Mouse (Mus musculus): Measurements from ENCODE around the gene Gm42417. TPM values are rescaled to one million over a fixed set of nuclear protein-coding genes. Genes with fewer than 3 reads are reported as not detected.

The Gm42417 gene
- polyA plus RNA-seq, 1 experiment from 2014 or later: 0.33 TPM

DNA sequence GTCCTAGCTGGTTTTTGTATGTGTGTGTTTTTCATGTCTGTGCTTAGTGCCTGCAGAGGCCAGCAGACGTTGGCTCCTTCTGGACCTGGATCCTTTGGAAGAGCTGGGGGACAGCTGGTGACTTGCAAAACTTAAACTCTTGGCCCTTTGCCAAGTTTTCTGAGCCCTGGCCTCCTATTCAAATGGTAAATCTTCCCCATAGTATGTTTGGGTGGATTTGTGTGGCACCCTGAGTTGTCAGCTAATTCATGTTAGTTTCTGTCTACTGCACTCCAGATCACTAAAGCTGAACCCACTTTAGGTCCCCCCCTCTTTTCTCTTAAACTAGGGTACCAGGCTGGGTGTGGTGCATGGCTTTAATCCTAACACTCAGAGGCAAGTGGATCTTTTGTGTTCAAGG lies 10.9 kb downstream of the Gm42417 start:
- no peak for ATAC-seq (ENCODE audit: low FRiP score, low read depth)
- H3K36me3 ChIP-seq: peaks cover 56% of the 10 kb centered on the region
- H3K4me3 ChIP-seq: no peak overlapping the region
- H3K27ac ChIP-seq: no peak overlapping the region
- H3K9me3 ChIP-seq: no peaks in the 10 kb centered on the region
- H3K4me1 ChIP-seq: peaks cover 27% of the 10 kb centered on the region
- no peaks in the 10 kb centered on the region for H3K27me3 ChIP-seq
- no peak overlapping the region for H3K4me2 ChIP-seq (replicated peaks)
- no peak overlapping the region for H3K9ac ChIP-seq
- 6% methylated on average over 1 of the region's 1 CpGs for WGBS

DNA sequence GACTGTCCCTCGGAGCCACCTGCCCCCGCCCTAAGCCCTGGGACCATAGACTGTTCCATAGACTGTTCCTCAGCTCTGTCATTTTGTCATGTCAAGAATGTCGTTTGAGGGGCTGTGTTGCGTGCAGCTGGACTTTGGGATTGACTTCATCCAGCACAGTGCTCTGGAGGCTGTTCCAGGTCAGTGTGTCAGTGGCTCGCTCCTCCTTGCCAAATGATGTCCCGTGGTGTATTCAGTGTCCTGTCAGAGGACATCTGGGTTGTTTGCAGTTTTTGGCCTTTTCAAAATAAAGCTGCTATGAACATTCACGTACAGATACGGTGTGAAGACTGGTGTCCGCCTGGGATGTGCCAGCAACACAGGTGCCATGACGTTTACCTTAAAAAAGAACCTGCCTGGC lies 12.3 kb downstream of the Gm42417 start:
- no peak overlapping the region for H3K27ac ChIP-seq
- H3K36me3 ChIP-seq: peaks cover 64% of the 10 kb centered on the region
- no peak overlapping the region for H3K9ac ChIP-seq
- no peak overlapping the region for H3K4me2 ChIP-seq (replicated peaks)
- H3K4me1 ChIP-seq: peaks cover 41% of the 10 kb centered on the region
- ATAC-seq (ENCODE audit: low FRiP score, low read depth): no peak
- H3K27me3 ChIP-seq: no peaks in the 10 kb centered on the region
- WGBS: 92% methylated on average over 10 of the region's 10 CpGs
- H3K9me3 ChIP-seq: no peaks in the 10 kb centered on the region
- no peak overlapping the region for H3K4me3 ChIP-seq

DNA sequence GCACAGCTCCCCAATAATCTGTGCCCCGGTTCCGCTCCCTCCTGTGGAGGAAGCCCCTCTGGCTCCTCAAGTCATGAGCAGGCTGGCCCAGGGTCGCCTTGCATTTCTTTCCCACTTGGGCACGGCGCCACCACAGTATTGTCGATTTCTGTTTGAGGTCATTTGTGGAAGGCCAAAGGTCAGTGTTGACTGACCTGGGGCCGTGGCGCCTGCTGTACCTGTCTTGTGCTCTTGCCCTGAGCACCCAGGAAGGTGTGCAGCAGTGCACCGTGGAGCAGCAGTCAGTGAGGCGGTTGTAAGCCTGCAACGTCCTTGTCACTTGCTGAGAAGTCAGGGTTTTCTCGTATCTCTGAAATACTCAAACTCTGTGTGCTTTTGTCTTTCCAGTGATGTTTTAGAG lies 13.5 kb downstream of the Gm42417 start:
- peaks cover 50% of the 10 kb centered on the region for H3K4me1 ChIP-seq
- no peak for ATAC-seq (ENCODE audit: low FRiP score, low read depth)
- no peaks in the 10 kb centered on the region for H3K27me3 ChIP-seq
- no peaks in the 10 kb centered on the region for H3K9me3 ChIP-seq
- H3K27ac ChIP-seq: no peak overlapping the region
- no peak overlapping the region for H3K4me3 ChIP-seq
- no peak overlapping the region for H3K9ac ChIP-seq
- peaks cover 65% of the 10 kb centered on the region for H3K36me3 ChIP-seq
- 90% methylated on average over 12 of the region's 12 CpGs for WGBS
- H3K4me2 ChIP-seq (replicated peaks): no peak overlapping the region

GRCm38 (mm10) chr1:36524058-36524457 lies 15.2 kb downstream of the Gm42417 start:
- Histone ChIP-seq H3K9ac (no peak overlapping the region), H3K4me1 (peaks cover 40% of the 10 kb centered on the region), H3K36me3 (peaks cover 80% of the 10 kb centered on the region), H3K4me3 (no peak overlapping the region), H3K9me3 (no peaks in the 10 kb centered on the region), H3K4me2 (replicated peaks) (no peak overlapping the region), H3K27me3 (no peaks in the 10 kb centered on the region), H3K27ac (peak overlapping the region; percentile 89; the same call in 1 of the 2 replicates)
- no peak for ATAC-seq (ENCODE audit: low FRiP score, low read depth)
- 85% methylated on average over 5 of the region's 5 CpGs for WGBS

GRCm38 (mm10) chr1:36523332-36524013 lies 15.8 kb downstream of the Gm42417 start:
- ATAC-seq (ENCODE audit: low FRiP score, low read depth): peak; percentile 85
- Histone ChIP-seq H3K36me3 (peaks cover 86% of the 10 kb centered on the region), H3K27ac (peak overlapping the region; percentile 89)

GRCm38 (mm10) chr1:36522210-36522609 lies 17.0 kb downstream of the Gm42417 start:
- H3K9me3 ChIP-seq: no peaks in the 10 kb centered on the region
- H3K27me3 ChIP-seq: no peaks in the 10 kb centered on the region
- H3K4me1 ChIP-seq: peaks cover 39% of the 10 kb centered on the region
- peaks cover 87% of the 10 kb centered on the region for H3K36me3 ChIP-seq
- no peak overlapping the region for H3K4me2 ChIP-seq (replicated peaks)
- peak overlapping the region; percentile 89; the same call in 1 of the 2 replicates for H3K27ac ChIP-seq
- H3K9ac ChIP-seq: no peak overlapping the region
- H3K4me3 ChIP-seq: no peak overlapping the region
- WGBS: 92% methylated on average over 7 of the region's 7 CpGs
- no peak for ATAC-seq (ENCODE audit: low FRiP score, low read depth)

More at GRCm38 (mm10) chr1:36523332-36524013, 15.8 kb downstream of the Gm42417 start:
- Histone ChIP-seq H3K4me3 (no peak overlapping the region), H3K4me1 (peaks cover 40% of the 10 kb centered on the region), H3K4me2 (replicated peaks) (peak overlapping the region; percentile 29), H3K27me3 (no peaks in the 10 kb centered on the region), H3K9ac (no peak overlapping the region), H3K9me3 (no peaks in the 10 kb centered on the region)
- WGBS: 29% methylated on average over 9 of the region's 9 CpGs

GRCm38 (mm10) chr1:36519626-36520025 lies 19.6 kb downstream of the Gm42417 start:
- no peak overlapping the region for H3K27ac ChIP-seq
- no peak overlapping the region for H3K4me3 ChIP-seq
- H3K9ac ChIP-seq: no peak overlapping the region
- ATAC-seq (ENCODE audit: low FRiP score, low read depth): no peak
- no peaks in the 10 kb centered on the region for H3K27me3 ChIP-seq
- H3K4me2 ChIP-seq (replicated peaks): no peak overlapping the region
- H3K4me1 ChIP-seq: peaks cover 47% of the 10 kb centered on the region
- H3K36me3 ChIP-seq: peaks cover 75% of the 10 kb centered on the region
- WGBS: 82% methylated on average over 11 of the region's 11 CpGs
- no peaks in the 10 kb centered on the region for H3K9me3 ChIP-seq

- H3K4me3 ChIP-seq: no peak overlapping the region
- H3K9ac ChIP-seq: no peak overlapping the region
- H3K27me3 ChIP-seq: no peaks in the 10 kb centered on the region
- ATAC-seq (ENCODE audit: low FRiP score, low read depth): no peak
- whole genome bisulfite sequencing: 74% methylated on average over 3 of the region's 3 CpGs
- peaks cover 62% of the 10 kb centered on the region for H3K36me3 ChIP-seq
- no peak overlapping the region for H3K27ac ChIP-seq
- no peaks in the 10 kb centered on the region for H3K9me3 ChIP-seq
- H3K4me1 ChIP-seq: peaks cover 48% of the 10 kb centered on the region
- H3K4me2 ChIP-seq (replicated peaks): no peak overlapping the region
Measured at GRCm38 (mm10) chr1:36518259-36518658, 21.0 kb downstream of the Gm42417 start.

DNA sequence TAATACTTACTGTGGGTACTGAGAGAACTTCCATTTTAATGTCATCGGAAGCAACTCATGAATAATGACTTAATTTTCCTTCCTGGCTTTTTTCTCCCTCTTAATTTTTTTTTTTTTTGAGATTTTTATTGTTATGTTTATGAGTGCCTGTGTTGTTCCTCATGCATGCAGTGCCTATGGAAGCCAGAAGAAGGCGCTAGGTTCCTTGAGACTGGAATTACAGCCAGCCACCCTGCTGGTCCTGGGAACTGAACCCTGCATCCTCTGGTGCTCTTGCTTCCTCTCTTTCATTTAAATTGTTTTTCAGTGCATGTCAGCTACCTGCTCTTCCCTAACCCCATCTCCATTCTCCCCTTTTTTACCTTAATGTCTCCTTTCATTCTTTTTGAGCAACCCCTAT lies 25.5 kb downstream of the Gm42417 start:
- peak overlapping the region; percentile 93 for H3K4me3 ChIP-seq
- ATAC-seq (ENCODE audit: low FRiP score, low read depth): no peak
- H3K27ac ChIP-seq: no peak overlapping the region
- WGBS: 58% methylated on average over 2 of the region's 2 CpGs
- H3K9ac ChIP-seq: peak overlapping the region; percentile 87
- H3K9me3 ChIP-seq: no peaks in the 10 kb centered on the region
- no peaks in the 10 kb centered on the region for H3K27me3 ChIP-seq
- peaks cover 29% of the 10 kb centered on the region for H3K4me1 ChIP-seq
- peak overlapping the region; percentile 96 for H3K4me2 ChIP-seq (replicated peaks)
- H3K36me3 ChIP-seq: peaks cover 25% of the 10 kb centered on the region

- no peaks in the 10 kb centered on the region for H3K9me3 ChIP-seq
- H3K9ac ChIP-seq: peak overlapping the region; percentile 87
- H3K27me3 ChIP-seq: no peaks in the 10 kb centered on the region
- H3K4me2 ChIP-seq (replicated peaks): peak overlapping the region; percentile 96
- H3K36me3 ChIP-seq: peaks cover 21% of the 10 kb centered on the region
- H3K27ac ChIP-seq: no peak overlapping the region
- 11% methylated on average over 1 of the region's 1 CpGs for WGBS
- no peak for ATAC-seq (ENCODE audit: low FRiP score, low read depth)
- H3K4me3 ChIP-seq: peak overlapping the region; percentile 93
- H3K4me1 ChIP-seq: peaks cover 27% of the 10 kb centered on the region
Measured at GRCm38 (mm10) chr1:36513310-36513709, 25.9 kb downstream of the Gm42417 start.

- Histone ChIP-seq H3K4me1 (peaks cover 26% of the 10 kb centered on the region), H3K27me3 (no peaks in the 10 kb centered on the region), H3K9ac (peak overlapping the region; percentile 87), H3K9me3 (no peaks in the 10 kb centered on the region), H3K4me2 (replicated peaks) (peak overlapping the region; percentile 96), H3K36me3 (peaks cover 19% of the 10 kb centered on the region), H3K4me3 (peak overlapping the region; percentile 93), H3K27ac (peak overlapping the region; percentile 99)
- ATAC-seq (ENCODE audit: low FRiP score, low read depth): no peak
- 1% methylated on average over 16 of the region's 16 CpGs for WGBS
Measured at GRCm38 (mm10) chr1:36512966-36513280, 26.3 kb downstream of the Gm42417 start.

GRCm38 (mm10) chr1:36512089-36512965 lies 26.9 kb downstream of the Gm42417 start:
- no peaks in the 10 kb centered on the region for H3K9me3 ChIP-seq
- peaks cover 25% of the 10 kb centered on the region for H3K36me3 ChIP-seq
- peak overlapping the region; percentile 96 for H3K4me2 ChIP-seq (replicated peaks)
- H3K27me3 ChIP-seq: no peaks in the 10 kb centered on the region
- under 1% methylated on average over 120 of the region's 126 CpGs for WGBS
- peaks cover 26% of the 10 kb centered on the region for H3K4me1 ChIP-seq
- peak; percentile 75 for ATAC-seq (ENCODE audit: low FRiP score, low read depth)
- H3K4me3 ChIP-seq: peak overlapping the region; percentile 93
- peak overlapping the region; percentile 87 for H3K9ac ChIP-seq
- peak overlapping the region; percentile 99 for H3K27ac ChIP-seq

Measured in limb, embryonic 13.5 days (tissue).